Mouse (Mus musculus): Measurements from ENCODE around the gene Grik2. TPM values are rescaled to one million over a fixed set of nuclear protein-coding genes. Genes with fewer than 3 reads are reported as not detected.

Grik2 gene
- total and polyA plus RNA-seq, 2 experiments from 2014 or later = 0.15 to 0.30 TPM

DNA sequence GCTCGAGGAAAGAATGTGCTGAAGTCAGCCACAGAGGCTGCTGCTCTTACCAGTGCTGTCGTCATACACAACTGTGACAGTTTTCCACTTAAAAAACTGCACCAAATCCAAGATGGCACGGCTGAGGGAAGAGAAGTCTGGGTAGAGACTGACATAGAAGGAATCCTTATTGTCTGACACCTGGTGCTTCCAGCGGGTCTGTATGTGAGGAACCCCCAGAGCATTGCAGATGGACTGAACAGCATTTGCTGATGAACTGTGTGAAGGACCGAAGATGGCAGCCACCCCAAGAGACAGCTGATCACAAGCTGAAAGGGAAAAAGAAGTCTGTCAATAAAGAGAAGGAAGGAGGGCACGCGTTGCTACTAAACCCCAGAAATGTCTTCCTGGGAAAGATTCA, 215.1 kb downstream of the Grik2 start:
- Histone ChIP-seq H3K36me3 (replicated peaks; ENCODE audit: control insufficient read depth, insufficient read depth, low read length) (no peaks in the 10 kb centered on the region), H3K27ac (ENCODE audit: low read depth) (no peak overlapping the region), H3K4me3 (ENCODE audit: low read depth, low read length) (no peak overlapping the region), H3K9ac (replicated peaks; ENCODE audit: low read depth, low read length) (no peak overlapping the region), H3K4me2 (ENCODE audit: low read depth, low read length) (no peak overlapping the region), H3K27me3 (ENCODE audit: control insufficient read depth, insufficient read depth, low read length) (no peaks in the 10 kb centered on the region), H3K9me3 (replicated peaks; ENCODE audit: control insufficient read depth, low read length) (no peaks in the 10 kb centered on the region), H3K4me1 (ENCODE audit: control insufficient read depth, insufficient read depth) (no peaks in the 10 kb centered on the region)
- 77% methylated on average over 7 of the region's 7 CpGs for WGBS
- no peak for ATAC-seq (ENCODE audit: insufficient read depth, low read depth)
- no peak for DNase-seq (ENCODE audit: low spot score)
- TF ChIP-seq EP300 (IDR thresholded peaks at IDR 0.05; ENCODE audit: low read depth) = no peak
- TF ChIP-seq CTCF (IDR thresholded peaks at IDR 0.05; ENCODE audit: low read depth) = no peak

DNA sequence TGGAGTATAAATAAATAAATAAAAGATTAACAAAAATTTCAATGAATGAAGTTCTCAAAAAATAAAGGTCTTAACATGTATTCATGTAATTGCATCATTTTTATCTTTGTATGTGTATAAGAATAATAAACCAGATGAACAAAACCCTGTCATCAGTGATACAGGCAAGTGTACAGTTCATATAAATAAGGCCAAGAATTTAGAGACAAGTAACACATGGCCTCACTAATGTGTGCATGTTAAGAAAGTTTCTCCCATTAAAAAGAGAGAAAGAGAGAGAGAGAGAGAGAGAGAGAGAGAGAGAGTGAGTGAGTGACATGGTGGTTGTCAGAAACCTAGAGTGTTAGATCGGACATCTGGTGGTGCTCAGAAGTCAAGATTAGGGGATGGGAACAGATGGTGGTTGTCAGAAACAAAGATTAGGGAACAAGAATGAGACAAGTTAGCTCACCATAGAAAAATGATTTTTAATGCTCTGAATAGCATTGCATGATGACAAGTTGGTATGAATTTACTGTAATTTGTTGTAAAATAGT, 228.6 kb downstream of the Grik2 start:
- H3K4me3 ChIP-seq (ENCODE audit: low read depth, low read length) = no peak overlapping the region
- DNase-seq (ENCODE audit: low spot score) (no peak), ATAC-seq (ENCODE audit: insufficient read depth, low read depth) (peak; percentile 36)
- H3K36me3 ChIP-seq (replicated peaks; ENCODE audit: control insufficient read depth, insufficient read depth, low read length) = no peaks in the 10 kb centered on the region
- TF ChIP-seq EP300 (IDR thresholded peaks at IDR 0.05; ENCODE audit: low read depth) = no peak
- no peak for TF ChIP-seq CTCF (IDR thresholded peaks at IDR 0.05; ENCODE audit: low read depth)
- no peak overlapping the region for H3K4me2 ChIP-seq (ENCODE audit: low read depth, low read length)
- no peaks in the 10 kb centered on the region for H3K4me1 ChIP-seq (ENCODE audit: control insufficient read depth, insufficient read depth)
- WGBS = 70% methylated on average over 1 of the region's 1 CpGs
- no peaks in the 10 kb centered on the region; the same call in 1 of the 2 replicates for H3K9me3 ChIP-seq (replicated peaks; ENCODE audit: control insufficient read depth, low read length)
- no peak overlapping the region for H3K9ac ChIP-seq (replicated peaks; ENCODE audit: low read depth, low read length)
- no peak overlapping the region for H3K27ac ChIP-seq (ENCODE audit: low read depth)
- no peaks in the 10 kb centered on the region for H3K27me3 ChIP-seq (ENCODE audit: control insufficient read depth, insufficient read depth, low read length)

DNA sequence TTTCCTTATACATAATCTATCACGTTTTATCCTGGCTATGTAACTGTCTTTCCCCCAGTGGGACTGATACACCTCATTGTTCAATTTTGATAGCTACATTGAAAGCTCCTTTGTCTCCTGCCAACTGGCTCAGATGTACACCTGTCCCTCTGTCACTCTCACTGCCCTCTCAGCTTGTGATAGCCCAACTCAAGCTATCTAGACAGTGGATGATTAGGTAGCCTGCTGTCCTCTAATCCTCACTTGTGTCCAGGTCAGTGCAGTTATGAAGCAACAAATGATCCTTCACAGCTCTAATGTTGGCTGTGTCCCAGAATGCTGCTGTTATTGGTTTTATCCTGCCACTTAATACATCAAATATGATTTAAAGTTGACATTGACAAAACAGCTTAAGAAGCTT, 246.3 kb downstream of the Grik2 start:
- Histone ChIP-seq H3K36me3 (replicated peaks; ENCODE audit: control insufficient read depth, insufficient read depth, low read length) (no peaks in the 10 kb centered on the region), H3K4me1 (ENCODE audit: control insufficient read depth, insufficient read depth) (no peaks in the 10 kb centered on the region), H3K4me3 (ENCODE audit: low read depth, low read length) (no peak overlapping the region), H3K4me2 (ENCODE audit: low read depth, low read length) (no peak overlapping the region), H3K9me3 (replicated peaks; ENCODE audit: control insufficient read depth, low read length) (no peaks in the 10 kb centered on the region), H3K9ac (replicated peaks; ENCODE audit: low read depth, low read length) (no peak overlapping the region), H3K27ac (ENCODE audit: low read depth) (no peak overlapping the region), H3K27me3 (ENCODE audit: control insufficient read depth, insufficient read depth, low read length) (no peaks in the 10 kb centered on the region)
- DNase-seq (ENCODE audit: low spot score) (no peak), ATAC-seq (ENCODE audit: insufficient read depth, low read depth) (no peak)
- 41% methylated on average over 1 of the region's 1 CpGs for WGBS
- TF ChIP-seq EP300 (IDR thresholded peaks at IDR 0.05; ENCODE audit: low read depth) (no peak), CTCF (IDR thresholded peaks at IDR 0.05; ENCODE audit: low read depth) (no peak)

DNA sequence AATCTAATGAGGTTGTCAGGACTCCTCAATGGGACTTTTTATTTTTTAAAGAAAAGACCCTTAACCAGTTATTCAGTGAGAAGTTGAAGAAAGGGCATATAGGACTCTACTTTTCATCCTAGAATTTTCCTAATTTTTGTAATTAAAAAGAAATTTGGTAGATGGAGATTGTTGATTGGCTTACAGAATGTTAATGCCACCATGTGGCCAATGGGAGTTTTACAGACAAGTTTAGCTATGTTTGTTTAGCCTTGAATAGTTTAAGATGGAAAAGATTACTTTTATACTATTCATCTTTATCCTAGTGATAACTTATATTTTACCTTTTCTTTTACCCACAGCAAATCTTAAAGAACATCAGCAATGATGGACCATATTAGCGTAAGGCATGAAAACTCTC, 268.8 kb downstream of the Grik2 start:
- Histone ChIP-seq H3K9me3 (replicated peaks; ENCODE audit: control insufficient read depth, low read length) (no peaks in the 10 kb centered on the region), H3K27ac (ENCODE audit: low read depth) (no peak overlapping the region), H3K4me2 (ENCODE audit: low read depth, low read length) (no peak overlapping the region), H3K36me3 (replicated peaks; ENCODE audit: control insufficient read depth, insufficient read depth, low read length) (no peaks in the 10 kb centered on the region), H3K4me3 (ENCODE audit: low read depth, low read length) (no peak overlapping the region), H3K4me1 (ENCODE audit: control insufficient read depth, insufficient read depth) (no peaks in the 10 kb centered on the region), H3K27me3 (ENCODE audit: control insufficient read depth, insufficient read depth, low read length) (no peaks in the 10 kb centered on the region), H3K9ac (replicated peaks; ENCODE audit: low read depth, low read length) (no peak overlapping the region)
- DNase-seq (ENCODE audit: low spot score) = no peak
- TF ChIP-seq EP300 (IDR thresholded peaks at IDR 0.05; ENCODE audit: low read depth) = no peak
- TF ChIP-seq CTCF (IDR thresholded peaks at IDR 0.05; ENCODE audit: low read depth) = no peak
- no peak for ATAC-seq (ENCODE audit: insufficient read depth, low read depth)
- 92% methylated on average over 1 of the region's 1 CpGs for WGBS

DNA sequence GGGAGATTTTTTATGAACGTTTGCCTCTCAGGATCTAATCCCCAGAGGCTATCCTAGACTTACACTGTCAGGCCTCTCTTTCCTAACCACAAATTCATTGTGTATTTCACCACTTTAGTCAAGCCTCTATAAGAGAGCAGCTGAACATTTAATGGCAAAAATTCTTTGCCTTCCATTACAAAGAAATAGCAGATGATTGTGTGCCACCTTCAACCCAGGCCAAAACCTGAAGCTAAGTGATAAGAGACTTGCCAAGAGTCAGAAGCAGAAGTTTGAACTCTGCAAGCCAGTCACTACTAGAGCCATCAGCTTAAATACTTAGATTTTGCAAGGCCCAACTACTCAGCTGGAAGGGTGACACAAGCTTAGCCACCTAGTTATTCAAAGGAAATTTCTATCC, 287.9 kb downstream of the Grik2 start:
- TF ChIP-seq EP300 (IDR thresholded peaks at IDR 0.05; ENCODE audit: low read depth) = no peak
- no peak for TF ChIP-seq CTCF (IDR thresholded peaks at IDR 0.05; ENCODE audit: low read depth)
- Histone ChIP-seq H3K4me2 (ENCODE audit: low read depth, low read length) (no peak overlapping the region), H3K4me1 (ENCODE audit: control insufficient read depth, insufficient read depth) (no peaks in the 10 kb centered on the region), H3K4me3 (ENCODE audit: low read depth, low read length) (no peak overlapping the region), H3K27me3 (ENCODE audit: control insufficient read depth, insufficient read depth, low read length) (no peaks in the 10 kb centered on the region), H3K27ac (ENCODE audit: low read depth) (no peak overlapping the region), H3K36me3 (replicated peaks; ENCODE audit: control insufficient read depth, insufficient read depth, low read length) (no peaks in the 10 kb centered on the region), H3K9ac (replicated peaks; ENCODE audit: low read depth, low read length) (no peak overlapping the region), H3K9me3 (replicated peaks; ENCODE audit: control insufficient read depth, low read length) (no peaks in the 10 kb centered on the region)
- ATAC-seq (ENCODE audit: insufficient read depth, low read depth) (no peak), DNase-seq (ENCODE audit: low spot score) (no peak)
- WGBS = 37% methylated on average over 1 of the region's 1 CpGs

DNA sequence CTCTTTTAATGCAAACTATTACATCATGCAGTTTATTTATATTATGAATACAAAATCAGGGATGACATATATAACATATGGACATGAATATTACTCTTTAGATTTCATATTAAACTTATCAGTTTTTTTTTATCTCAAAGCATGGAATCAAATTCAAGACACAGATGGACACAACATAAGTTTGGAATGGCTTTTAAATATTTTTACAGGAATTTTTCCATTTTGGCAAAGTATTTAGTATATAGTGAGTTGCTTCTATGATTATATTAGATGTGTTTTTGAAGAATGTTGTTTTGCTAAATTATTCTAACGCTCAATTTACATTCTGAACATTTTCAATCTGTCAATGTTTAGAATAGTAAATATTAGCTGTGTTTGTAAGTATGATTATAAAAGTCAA, 291.3 kb downstream of the Grik2 start:
- H3K36me3 ChIP-seq (replicated peaks; ENCODE audit: control insufficient read depth, insufficient read depth, low read length) = no peaks in the 10 kb centered on the region
- H3K27me3 ChIP-seq (ENCODE audit: control insufficient read depth, insufficient read depth, low read length) = no peaks in the 10 kb centered on the region
- no peaks in the 10 kb centered on the region for H3K4me1 ChIP-seq (ENCODE audit: control insufficient read depth, insufficient read depth)
- no peak for TF ChIP-seq CTCF (IDR thresholded peaks at IDR 0.05; ENCODE audit: low read depth)
- TF ChIP-seq EP300 (IDR thresholded peaks at IDR 0.05; ENCODE audit: low read depth) = no peak
- H3K4me2 ChIP-seq (ENCODE audit: low read depth, low read length) = no peak overlapping the region
- 65% methylated on average over 1 of the region's 1 CpGs for WGBS
- no peak overlapping the region for H3K9ac ChIP-seq (replicated peaks; ENCODE audit: low read depth, low read length)
- no peak overlapping the region for H3K4me3 ChIP-seq (ENCODE audit: low read depth, low read length)
- no peak for ATAC-seq (ENCODE audit: insufficient read depth, low read depth)
- DNase-seq (ENCODE audit: low spot score) = no peak
- H3K27ac ChIP-seq (ENCODE audit: low read depth) = no peak overlapping the region
- no peaks in the 10 kb centered on the region for H3K9me3 ChIP-seq (replicated peaks; ENCODE audit: control insufficient read depth, low read length)

Measured in heart, postnatal 0 days (tissue).